Mouse (Mus musculus) left cerebral cortex, adult 8-10 months (tissue): Measurements from ENCODE around the gene Tbc1d15. TPM values are rescaled to one million over a fixed set of nuclear protein-coding genes. Genes with fewer than 3 reads are reported as not detected.

Experiments
- DNase-seq, 2 experiments: peaks; one replicate each; pipeline ENCODE4 v3.0.0; 2022; ENCODE audit warnings: low spot score in 2 of 2
- total RNA-seq, 4 experiments: library from RNA; stranded (reverse); gene quantifications; 2 replicates each; pipeline ENCODE4 v1.2.4; 2022

Tbc1d15 gene
- total RNA-seq: 10 to 100 TPM; 47.2 to 71.6 (median 62.2) TPM

DNA sequence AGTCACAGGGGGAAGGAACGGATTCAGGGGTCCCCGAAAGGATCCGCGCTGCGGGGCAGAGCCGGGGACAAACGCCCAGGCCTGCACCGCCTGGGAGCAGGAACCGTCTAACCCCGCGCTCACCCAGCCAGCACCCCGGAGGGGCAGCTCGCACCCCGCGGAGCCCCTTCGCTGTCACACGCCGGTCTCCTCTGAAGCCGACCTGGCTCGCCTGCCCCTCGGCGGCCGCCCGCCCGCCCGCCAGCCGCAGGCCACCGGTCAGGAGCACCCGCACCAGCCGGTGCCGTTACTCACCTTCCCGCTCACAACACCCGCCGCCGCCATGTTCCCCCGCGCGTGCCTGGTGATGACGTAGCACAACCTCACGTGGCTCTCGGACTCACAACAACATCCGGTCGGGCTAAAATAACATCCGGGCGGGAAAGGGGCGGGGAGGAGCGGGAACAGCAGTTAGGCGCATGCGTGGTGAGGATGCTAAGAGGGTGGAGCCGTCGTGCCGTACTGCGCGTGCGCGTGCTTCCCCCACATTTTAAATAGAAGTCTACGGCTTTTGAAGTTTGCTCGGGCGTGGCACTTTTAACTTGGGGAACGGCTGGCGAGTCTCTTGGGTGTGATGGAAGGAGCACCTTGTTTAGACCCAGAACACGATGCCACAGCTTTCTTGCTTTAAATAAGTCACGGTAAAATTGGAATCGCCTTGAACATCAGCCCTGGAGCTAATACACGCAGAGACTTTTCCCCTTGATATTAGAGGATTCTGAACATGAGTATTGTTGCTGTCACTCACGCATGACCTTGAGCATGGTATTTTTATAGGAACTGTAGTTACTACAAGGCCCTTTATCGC, at the start of gene Tbc1d15:
Tbc1d15 (minus strand) TSS at position 380 of the 847 bp plus-strand sequence.
- DNase-seq: peak; percentile 92 to 97

GRCm38 (mm10) chr10:115298683-115299082, 47.4 kb upstream of the Tbc1d15 start:
- DNase-seq: no peak

GRCm38 (mm10) chr10:115297582-115297981, 46.3 kb upstream of the Tbc1d15 start:
- no peak for DNase-seq

- DNase-seq: no peak
Observed at GRCm38 (mm10) chr10:115296401-115296935, 45.2 kb upstream of the Tbc1d15 start.

DNA sequence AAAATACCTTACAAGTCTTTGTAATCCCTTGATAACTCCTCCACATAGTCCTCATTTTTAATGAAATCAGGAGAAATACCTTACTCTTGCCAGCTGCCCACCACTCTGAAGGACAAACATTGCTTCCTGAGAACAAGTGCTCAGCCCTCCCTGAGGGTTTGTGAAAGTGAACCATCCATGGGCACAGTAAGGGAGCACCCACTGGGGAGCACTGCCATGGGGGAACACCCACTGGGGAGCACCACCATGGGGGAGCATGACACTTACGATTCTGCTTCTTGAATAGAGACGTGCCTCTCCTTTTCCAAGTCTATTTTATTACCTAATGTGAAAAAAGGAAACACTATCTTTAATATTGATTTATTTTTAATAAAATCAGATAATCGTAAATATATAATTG, 43.9 kb upstream of the Tbc1d15 start:
- no peak for DNase-seq

GRCm38 (mm10) chr10:115294715-115295114, 43.4 kb upstream of the Tbc1d15 start:
- DNase-seq: no peak

GRCm38 (mm10) chr10:115293946-115294345, 42.7 kb upstream of the Tbc1d15 start:
- peak in 1 of 2 experiments; percentile 28 for DNase-seq

DNA sequence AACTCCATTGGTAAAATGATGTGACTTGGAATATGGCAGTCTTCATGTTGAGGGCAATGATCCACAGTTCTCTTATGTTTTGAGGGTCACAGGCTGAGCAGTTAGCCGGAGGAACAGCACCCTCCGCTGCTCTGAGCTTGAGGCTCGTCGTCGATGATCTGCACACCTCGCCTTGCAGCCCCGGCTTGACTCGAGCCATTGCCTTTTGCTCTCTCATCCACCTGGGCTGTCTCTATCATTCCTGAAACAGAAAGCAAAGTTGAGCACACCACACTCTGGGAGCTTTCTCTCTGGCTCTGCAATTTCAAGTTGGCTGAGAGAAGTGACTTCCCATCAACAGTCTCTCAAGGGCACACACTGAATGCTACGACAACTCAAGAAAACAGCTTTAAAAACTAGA, 39.4 kb upstream of the Tbc1d15 start:
- DNase-seq: no peak

- DNase-seq: no peak
Observed at GRCm38 (mm10) chr10:115288856-115289255, 37.6 kb upstream of the Tbc1d15 start.

- no peak for DNase-seq
Observed at GRCm38 (mm10) chr10:115284170-115284569, 32.9 kb upstream of the Tbc1d15 start.

GRCm38 (mm10) chr10:115281381-115281780, 30.1 kb upstream of the Tbc1d15 start:
- no peak for DNase-seq

GRCm38 (mm10) chr10:115271649-115272048, 20.4 kb upstream of the Tbc1d15 start:
- no peak for DNase-seq

GRCm38 (mm10) chr10:115270612-115271390, 19.5 kb upstream of the Tbc1d15 start:
- no peak for DNase-seq

DNA sequence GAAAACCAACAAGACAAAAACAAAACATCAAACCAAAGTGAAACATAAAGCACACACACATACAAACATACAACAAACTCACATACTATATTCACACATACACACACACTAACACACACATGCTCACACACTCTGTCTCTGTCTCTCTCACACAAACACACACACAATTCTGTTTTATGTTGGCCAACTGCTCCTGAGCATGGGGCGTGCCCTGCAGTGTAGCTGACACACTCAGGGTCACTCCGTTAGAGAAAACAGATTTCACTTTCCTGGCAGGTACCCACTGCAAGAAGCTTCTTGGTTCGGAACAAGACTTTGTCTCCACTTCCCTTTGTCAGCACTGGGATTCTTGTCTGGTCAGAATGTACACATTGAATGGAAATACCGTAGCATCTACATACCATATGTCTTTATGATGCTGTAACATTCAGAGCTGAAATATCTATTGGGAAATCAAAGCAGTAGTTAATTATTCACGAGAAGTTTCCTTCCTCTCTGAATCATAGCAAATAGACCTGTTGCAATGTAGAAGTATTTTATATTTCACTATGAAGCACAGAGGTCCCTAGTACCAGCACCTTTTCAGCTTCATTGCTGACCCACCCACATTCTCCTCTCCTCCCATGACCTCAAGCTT, 11.8 kb upstream of the Tbc1d15 start:
- DNase-seq: no peak

GRCm38 (mm10) chr10:115262261-115262660, 11.0 kb upstream of the Tbc1d15 start:
- DNase-seq: no peak

GRCm38 (mm10) chr10:115261428-115261827, 10.2 kb upstream of the Tbc1d15 start:
- no peak for DNase-seq

DNA sequence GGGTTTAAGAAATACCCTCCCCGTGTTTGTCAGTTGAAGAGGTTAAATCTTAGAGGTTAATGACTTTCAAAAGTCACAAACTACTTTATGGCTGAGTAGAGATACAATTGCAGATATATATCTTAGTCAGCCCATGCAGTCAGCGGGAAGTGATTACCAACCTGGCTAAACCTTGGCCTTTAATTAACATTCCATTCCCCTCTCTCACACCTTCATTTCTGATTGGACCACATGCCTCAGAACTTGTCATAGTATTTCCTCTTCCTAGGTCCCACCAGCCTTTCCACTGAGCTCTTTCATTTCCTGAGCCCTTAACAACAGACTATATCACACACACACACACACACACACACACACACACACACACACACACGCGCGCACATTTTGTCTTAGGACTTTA, 4.9 kb upstream of the Tbc1d15 start:
- no peak for DNase-seq

- no peak for DNase-seq
Observed at GRCm38 (mm10) chr10:115253521-115253920, 2.3 kb upstream of the Tbc1d15 start.

DNA sequence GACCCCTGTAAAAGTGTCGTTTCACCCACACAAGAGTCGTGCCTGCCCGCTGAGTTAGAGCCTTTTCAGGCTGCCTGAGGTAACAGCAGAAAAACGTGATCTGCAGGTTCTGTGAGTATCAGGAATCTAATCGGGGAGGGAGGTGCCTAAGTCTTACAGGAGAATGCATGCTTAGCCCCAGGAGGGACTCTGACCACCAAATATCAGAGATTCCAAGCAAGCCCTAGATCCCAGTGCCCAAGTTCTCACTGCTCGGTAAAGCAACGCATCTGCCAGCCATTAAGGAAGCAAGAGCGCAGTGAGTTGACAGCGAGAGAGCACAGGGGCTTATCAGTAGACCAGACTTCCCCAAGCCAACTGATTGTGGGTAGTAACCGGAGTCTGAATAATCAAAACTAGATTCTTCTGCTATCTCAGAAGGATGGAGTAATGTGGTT, 1.1 kb upstream of the Tbc1d15 start:
- DNase-seq: no peak

DNA sequence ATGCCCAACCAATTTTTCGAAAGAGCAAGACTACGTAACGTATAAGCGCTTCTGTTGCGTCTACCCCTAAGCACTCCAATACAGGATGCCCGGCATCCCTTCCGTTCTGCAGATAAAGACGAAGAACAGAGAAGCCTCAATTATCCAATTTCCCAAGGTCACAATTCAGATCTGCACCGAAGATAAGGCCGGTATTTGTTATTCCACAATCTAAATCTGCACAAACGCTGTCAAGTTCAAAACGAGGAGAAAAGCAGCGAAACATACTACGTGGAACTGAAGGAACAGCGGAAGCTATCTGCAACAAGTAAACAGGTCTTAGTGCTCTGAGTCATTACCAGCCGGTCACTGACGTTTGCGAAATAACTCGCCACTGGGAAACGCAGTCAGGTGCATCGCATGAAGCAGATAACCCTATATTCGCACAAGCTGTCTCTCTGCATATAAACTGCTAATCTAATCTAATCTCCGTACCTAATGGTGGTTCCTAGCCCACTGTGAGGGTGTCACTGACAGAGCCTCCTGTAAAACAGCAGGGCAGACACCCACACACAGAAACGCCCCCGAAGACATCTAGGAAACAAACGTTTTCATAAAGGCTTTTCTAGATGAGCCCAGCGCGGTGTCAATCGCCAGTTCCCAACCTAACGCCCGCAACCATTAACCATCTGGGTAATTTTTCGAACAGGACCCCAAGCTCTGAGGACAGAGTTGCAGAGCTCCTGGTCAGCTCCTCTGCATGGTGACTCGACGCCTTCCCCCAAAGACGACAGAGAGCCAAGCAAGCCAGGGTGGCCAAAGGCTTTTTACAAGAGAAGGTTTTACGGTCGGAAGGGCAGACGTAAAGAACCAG, 806 bp downstream of the Tbc1d15 start:
- DNase-seq: no peak

DNA sequence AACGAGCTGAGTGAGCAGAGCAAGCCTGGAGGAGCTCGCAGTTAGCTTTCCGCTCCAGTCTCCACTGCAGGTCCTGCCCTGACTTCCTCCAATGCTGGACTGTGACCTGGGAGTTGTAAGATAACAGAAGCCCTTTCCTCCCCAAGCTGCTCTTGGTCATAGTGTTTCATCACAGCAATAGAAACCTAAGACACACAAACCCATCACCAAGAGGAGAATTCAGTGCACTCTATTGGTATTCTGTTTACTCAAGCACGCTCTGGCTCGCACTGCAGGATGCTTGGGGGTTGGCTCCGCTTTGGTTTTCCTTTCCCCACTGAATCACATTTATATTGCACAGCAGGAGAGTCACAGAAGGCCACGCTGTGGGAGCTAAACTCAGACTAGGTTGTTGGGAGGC, 3.2 kb downstream of the Tbc1d15 start:
- no peak for DNase-seq
